Mouse (Mus musculus): ENCODE measurements around the gene Gm12169.
"Not testable (repeated sequence)": the region's sequence is repeated elsewhere in the genome, so short reads cannot be mapped to it uniquely, and the experiment has no call there.

Gene Gm12169

DNA sequence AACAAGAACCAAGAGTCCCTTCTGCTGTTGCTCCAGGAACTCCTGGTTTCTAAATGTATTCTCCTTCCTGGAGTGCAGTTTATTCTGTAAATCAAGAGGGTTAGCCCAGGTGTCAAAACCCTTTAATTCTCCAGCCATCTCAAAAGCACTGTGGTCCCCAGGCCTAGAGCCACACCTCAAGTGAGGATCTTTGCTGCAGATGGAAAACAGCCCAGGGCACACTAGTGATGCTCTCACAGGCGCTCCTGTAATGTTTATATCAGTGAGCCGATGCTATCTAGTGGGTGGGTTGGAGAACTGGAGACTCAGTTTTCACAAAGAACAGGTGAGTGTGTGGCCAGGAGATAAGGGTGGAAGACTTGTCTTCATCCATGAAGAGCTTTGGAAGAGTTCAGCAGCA, at the start of gene Gm12169:
Gene Gm12169, plus strand, starts transcription at position 301 of the 400 bp plus-strand sequence.
- no peak for DNase-seq (ENCODE audit: low spot score)

DNA sequence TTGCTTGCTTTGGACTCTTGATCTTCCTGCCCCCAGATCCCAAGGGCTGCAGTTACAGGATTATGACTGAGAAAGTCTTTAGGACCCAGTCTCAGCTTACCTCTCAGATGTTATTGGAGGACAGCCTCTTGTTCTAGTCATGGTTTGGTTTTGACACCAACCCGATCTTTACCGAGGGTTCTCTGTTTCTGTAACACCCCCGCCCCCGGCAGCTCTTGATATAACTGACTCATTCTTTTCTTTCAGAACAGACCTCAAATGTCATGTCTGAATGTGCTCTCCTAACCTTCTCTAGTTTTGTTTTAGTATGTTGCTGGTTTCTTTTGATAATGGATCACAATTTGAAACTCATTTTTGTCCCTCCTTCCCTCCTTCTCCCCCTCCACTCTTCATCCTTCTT, 49.8 kb upstream of the Gm12169 start:
- no peak for DNase-seq (ENCODE audit: low spot score)

DNA sequence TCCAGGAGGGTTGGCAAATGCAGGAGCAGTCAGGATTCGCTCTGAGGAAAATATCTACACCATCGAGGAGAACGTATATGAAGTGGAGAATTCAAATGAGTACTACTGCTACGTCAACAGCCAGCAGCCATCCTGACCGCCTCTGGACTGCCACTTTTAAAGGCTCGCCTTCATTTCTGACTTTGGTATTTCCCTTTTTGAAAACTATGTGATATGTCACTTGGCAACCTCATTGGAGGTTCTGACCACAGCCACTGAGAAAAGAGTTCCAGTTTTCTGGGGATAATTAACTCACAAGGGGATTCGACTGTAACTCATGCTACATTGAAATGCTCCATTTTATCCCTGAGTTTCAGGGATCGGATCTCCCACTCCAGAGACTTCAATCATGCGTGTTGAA, 44.7 kb upstream of the Gm12169 start:
- DNase-seq (ENCODE audit: low spot score) = no peak

DNA sequence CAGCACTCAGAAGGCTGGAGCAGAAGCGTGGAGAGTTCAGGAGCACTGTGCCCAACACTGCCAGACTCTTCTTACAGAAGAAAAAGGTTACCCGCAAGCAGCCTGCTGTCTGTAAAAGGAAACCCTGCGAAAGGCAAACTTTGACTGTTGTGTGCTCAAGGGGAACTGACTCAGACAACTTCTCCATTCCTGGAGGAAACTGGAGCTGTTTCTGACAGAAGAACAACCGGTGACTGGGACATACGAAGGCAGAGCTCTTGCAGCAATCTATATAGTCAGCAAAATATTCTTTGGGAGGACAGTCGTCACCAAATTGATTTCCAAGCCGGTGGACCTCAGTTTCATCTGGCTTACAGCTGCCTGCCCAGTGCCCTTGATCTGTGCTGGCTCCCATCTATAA, 43.5 kb upstream of the Gm12169 start:
- no peak for DNase-seq (ENCODE audit: low spot score)

DNA sequence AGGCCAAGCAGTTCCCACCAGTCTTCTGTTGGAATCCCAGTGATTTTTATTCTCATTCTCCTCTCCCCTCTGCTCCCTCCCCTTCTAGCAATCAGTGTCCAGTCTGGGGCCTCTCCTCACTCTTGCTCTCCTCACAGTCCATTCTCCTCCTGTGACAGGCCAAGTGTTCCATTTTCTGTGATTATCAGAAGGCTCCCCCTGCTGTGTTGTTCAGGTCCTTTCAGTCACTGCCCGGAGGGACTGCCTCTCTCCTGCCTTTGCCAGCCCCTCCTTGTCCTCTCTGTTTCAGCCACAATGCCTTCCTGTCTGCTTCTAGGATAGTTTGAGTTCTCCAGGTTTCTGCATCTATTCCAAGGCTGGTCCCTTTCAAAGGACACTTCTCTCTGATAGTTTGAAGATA, 35.8 kb upstream of the Gm12169 start:
- DNase-seq (ENCODE audit: low spot score) = peak; percentile 7

DNA sequence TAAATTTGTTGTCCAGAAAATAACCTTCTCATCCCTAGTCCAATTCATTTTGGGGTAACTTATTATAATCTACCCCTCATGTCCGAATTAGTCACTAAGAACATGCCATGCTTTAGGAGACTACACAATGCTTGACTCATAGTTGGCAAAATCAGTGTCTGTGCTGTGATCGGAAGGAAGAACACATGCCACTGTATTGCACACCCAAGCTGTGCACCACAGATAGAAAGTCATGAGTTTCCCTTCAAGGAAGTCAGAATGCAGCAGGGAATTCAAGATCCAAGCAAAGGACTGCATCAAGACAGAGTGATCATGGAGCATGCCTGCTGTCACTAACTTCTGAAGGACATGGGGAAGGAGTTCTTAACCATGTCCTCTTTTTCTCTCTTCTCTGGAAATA, 35.4 kb upstream of the Gm12169 start:
- no peak for DNase-seq (ENCODE audit: low spot score)

DNA sequence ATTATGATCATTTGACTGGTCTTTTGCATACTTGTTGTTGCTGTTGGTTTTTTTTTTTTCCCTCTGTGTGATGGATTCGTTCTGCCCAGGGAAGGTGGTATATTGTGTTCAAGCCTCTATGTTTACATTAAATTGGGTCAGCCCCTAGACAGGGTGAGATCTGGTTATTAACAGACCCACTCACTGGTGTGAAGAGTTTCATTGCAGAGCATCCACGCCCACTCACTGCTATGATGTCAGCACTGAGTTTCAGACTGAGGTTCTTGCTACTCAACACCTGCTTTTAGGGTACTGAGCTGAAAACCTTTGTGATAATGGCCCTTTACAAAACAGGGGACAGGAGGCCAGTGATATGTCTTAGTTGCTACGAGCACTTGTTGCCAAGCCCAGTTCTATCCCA, 16.9 kb upstream of the Gm12169 start:
- no peak for DNase-seq (ENCODE audit: low spot score)

DNA sequence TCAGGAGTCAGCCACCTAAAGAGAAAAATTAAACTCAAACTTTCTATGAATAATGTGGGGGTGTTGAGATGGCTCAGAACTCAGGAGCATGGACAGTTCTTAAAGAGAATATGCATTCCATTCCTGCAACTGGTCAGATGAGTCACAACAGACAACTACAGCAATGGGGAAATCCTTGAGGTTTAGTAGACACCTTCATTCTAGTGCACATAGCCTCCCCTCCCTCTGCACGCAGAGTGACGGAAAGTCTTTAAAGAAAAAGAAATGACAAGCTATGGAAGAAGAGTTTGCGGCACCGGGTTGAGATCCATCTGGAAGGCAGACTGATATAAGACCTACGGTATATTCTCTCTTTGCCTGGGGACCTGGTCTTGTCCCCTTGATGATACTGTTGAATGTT, 14.1 kb upstream of the Gm12169 start:
- DNase-seq (ENCODE audit: low spot score) = no peak

DNA sequence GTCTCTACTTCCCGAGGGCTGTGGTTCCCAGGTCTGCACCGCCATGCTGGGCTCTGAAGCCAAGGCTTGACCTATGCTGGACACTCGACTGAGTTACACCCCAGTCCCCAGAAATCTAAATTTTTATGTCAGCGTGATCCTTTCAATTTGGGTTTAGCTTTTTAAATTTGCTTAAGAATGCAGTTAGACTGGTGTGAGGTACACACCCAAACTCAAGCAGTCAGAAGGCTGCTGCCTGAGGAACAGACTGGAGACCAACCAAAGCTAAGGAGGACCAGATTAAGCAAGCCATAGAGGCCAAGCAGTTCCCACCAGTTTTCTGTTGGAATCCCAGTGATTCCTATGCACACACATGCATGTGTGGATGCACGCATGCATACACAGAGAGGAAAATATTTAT, 2.7 kb upstream of the Gm12169 start:
- DNase-seq (ENCODE audit: low spot score) = not testable (repeated sequence)

DNA sequence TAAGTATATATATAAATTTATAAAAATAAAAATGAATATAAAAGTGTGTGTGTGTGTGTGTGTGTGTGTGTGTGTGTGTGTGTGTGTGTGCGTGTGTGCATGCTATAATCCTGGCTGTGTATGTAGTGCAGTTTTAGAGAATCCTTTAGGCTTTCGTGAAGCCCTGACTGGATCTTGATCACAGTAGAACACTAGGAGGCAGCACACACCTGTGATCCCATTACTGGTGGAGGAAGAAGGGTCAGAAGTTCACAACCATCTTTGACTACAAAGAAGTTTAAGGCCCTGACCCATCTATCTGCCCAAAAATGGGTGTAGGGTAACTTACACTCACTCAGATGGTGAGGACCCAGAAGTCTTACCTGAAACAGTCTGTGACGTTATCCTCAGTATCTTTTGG, 1.3 kb upstream of the Gm12169 start:
- DNase-seq (ENCODE audit: low spot score) = peak; percentile 2

DNA sequence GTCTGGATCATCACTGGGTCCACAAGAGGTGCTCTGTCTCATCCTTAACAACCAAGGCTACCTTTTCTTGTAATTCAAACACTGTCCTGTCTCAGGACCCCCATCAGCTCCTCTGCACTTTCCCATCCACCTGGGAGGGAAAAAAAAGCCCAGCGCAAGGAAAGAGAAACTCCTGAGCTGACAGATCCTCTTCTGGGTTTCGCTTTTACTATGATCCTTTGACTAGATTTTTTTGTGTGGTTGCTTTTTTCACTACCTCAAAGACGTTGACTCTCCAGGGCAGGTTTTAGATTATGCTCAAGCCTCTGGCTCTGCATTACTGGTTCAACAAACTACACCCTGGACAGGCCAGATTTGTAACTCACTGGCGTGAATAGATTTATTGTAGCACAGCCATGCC, 6.1 kb downstream of the Gm12169 start:
- DNase-seq (ENCODE audit: low spot score) = no peak

DNA sequence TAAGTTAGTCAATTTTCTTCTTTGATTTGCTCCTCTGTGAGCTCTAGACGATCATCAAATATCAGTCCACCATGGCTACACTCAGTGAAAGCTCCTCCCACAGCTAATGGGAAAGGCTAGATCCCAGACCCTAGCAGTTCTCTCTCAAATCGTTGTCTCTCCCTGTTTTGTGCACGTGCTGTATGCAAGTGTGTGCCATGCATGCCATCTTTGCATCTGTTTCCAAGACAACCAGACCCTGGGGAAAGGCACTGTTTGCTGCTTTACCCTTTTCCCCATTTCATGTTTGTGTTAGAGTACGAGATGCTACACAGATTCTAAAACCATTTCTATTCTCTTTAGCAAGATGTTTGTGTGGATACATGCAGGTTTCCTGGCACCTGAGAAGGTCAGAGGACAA, 13.0 kb downstream of the Gm12169 start:
- DNase-seq (ENCODE audit: low spot score) = no peak

DNA sequence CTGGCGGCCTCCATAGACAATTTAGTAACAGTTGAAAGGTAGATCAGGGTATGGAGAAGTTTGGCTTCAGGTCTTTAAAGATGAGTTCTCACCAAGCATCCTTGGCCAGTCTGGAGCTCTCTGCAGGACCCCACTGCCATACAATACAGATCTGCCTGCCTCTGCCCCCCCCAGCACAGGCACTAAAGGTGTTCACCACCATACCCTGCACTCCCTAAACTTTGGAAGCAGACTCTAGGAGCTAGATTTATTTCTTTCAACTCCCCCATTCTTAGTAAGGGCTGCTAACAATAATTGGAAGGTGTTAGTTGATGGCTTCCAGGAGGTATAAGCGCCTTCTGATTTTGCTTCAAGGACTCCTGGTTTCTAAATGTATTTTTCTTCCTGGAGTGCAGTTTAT, 19.5 kb downstream of the Gm12169 start:
- DNase-seq (ENCODE audit: low spot score) = no peak

DNA sequence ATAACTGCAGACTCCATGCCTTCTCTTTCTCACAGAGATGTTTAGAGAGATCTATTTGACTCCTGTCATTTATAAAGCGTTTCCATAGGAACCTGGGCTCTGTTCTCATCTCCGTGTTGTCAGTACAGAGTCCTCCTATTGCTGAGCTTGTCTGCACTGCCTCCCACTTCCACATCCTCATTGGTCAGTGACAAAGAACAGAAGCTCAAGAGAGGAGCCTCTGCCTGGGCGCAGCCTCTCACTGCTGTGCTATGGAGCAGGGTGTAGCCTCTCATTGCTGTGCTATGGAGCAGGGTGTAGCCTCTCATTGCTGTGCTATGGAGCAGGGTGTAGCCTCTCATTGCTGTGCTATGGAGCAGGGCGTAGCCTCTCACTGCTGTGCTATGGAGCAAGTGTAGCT, 25.7 kb downstream of the Gm12169 start:
- DNase-seq (ENCODE audit: low spot score) = no peak

DNA sequence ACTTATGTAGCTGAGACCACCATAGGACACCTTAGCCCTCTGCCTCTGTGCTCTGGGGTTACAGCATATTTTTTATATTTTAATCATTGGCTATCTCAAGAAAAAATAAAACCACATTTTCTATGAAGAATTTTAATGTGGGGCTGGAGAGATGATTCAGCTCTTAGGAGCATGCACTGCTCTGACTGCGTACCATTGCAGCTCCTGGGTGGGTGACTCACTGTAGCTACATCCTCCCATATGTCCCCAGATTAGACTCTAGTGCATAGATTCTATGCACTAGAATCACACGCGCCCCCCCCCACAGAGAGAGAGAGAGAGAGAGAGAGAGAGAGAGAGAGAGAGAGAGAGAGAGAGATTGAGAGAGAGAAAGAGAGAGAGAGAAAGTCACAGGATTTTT, 28.7 kb downstream of the Gm12169 start:
- DNase-seq (ENCODE audit: low spot score) = no peak

DNA sequence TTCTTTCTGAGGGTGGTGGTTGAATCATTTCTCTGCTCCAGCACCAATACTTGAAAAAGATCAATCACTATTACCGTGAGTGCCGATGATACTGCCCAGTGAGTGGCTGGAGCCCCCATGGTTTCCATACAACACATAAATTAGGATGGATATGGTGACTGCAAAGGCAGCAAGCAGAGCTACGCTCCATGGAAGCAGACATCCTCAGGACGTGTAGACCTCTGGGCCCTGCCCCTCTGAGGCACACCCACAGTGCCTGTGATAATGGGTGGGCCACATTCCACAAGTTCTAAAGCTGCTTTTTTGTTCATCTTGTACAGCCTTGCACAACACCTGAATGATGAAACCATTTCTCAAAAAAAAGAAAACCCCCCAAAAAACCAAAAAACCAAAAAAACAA, 37.1 kb downstream of the Gm12169 start:
- DNase-seq (ENCODE audit: low spot score) = no peak

DNA sequence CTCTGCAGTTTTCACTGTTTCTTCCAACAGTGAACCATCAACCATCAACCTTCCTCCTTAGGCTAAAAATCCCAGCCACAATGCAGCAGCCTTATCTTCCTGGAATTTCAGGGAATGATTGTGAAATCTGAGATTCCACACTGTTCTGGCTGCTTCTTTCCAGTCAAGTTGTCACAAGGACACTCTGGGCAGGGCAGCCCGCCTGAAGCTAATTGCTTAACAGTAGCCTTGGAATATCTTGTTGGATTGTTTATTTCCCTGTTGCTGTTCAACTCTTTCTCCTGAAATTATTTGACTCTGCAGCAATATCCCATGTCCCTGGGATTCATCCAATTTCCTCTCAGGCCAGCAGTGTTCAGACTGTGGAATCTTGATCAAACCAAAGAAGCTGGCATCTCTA, 40.7 kb downstream of the Gm12169 start:
- DNase-seq (ENCODE audit: low spot score) = no peak

DNA sequence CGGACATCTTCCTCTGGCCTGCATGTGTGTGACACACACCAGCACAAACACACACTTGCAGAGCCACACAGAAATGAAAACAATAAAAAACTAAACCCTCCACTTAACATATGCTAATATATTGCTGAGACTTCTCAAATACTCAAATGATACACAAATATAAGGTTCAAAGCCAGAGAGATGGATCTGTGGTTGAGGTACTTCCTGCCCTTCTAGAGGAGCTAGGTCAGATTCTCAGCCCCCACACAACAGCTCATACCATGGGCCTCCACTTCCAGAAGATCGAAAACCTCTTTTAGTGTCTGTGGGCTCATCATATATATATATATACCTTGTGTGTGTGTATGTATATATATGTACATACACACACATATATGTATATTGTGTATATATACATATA, 42.0 kb downstream of the Gm12169 start:
- DNase-seq (ENCODE audit: low spot score) = no peak

DNA sequence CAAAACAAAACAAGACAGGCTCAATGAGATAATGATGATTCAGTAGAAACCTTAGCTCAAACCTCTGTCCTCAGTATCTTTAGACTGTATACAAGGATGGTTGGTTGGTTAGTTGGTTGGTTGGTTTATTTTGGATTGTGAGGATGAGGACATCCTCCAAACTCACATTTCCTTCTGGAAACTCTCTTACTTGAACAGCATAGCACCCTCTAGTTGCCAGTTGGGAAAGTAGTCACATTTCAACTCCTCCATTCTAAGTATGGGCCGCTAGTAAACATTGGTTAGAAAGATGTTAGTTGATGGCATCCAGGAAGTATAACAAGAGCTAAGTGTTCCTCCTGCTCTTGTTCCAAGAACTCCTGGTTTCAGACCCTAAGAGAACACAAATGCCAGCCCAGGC, 45.1 kb downstream of the Gm12169 start:
- no peak for DNase-seq (ENCODE audit: low spot score)

DNA sequence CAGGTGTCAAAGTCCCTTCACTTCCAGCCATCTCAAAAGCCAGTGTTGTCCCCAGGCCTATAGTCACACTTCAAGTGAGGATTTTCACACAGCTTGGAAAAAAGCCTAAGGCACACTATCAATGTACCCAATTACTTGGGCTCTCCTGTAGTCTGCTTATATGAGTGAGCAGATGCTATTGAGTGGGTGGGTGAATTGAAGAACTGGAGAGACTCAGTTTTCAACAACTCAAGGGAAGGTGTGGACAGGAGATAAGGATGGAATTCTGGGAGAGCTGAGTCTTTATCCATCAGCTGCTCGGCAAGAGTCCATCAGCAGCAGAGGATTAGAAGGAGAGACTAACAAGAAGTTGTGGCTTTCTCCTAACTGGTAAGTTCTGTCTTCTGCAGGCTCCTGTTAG, 47.3 kb downstream of the Gm12169 start, which contains the start of gene BC053393:
Gene BC053393, plus strand, starts transcription at position 210 of the 400 bp plus-strand sequence.
- DNase-seq (ENCODE audit: low spot score) = no peak

DNA sequence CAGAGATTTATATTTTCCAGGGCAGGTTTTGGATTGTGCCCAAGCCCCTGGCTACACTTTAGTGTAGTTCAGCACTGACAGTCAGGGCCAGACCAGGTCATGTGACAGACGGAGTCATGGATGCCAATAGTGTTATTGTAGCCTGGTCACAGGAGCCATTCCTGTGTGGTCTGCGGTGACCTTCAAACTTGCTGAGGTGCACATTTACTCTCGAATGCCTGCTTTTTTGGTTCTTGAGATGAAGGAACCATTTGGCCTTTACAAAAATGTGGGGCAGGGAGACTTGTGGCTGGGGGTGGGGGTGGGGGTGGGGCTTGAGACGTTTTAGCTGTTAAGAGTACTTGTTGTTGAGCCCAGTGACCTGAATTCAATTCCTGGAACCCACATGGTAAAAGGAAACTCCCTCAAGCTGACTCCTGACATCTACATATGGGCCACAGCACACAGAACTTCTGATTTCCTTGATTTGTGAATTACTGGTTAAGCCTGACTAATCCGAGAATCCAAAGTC, 54.8 kb downstream of the Gm12169 start:
- peak; percentile 11 for DNase-seq (ENCODE audit: low spot score)

DNA sequence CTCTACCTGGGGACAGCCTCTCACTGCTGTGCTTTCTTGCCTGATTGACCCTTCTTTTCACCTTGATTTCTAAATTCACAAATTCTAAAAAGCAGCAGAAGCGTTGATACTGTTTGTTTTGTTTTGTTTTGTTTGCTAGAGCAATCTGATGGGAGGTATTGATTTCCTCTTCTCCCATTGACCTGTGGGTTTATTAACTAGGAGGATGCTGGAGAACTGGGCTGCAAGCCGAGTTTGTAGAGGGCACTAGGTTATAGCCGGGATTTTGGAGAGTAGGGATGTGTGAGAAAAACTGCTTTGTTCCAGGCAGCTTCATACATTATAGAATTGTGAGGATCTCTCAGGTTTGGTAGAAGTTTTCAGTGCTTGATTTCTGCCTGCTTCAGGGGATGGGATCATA, 56.4 kb downstream of the Gm12169 start:
- DNase-seq (ENCODE audit: low spot score) = no peak

DNA sequence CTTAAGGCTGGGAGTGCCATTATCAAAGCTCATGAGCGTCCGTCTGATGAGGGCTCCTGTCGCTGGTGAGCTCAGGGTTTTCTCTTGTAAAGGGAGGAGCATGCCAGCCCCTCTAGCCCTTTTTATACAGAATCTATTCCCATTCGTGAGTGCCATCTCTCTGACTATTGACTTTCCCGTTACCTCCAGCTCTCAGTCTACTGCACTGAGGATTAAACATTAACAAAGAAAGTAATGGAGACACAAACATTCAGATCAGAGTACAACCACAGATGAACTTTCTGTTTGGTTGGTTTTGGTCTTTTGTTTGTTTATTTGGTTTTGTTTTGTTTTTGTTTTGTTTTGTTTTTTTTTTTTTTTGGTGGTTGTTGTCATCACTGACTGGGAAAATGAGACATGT, 58.7 kb downstream of the Gm12169 start:
- no peak for DNase-seq (ENCODE audit: low spot score)

Measured in ovary, postnatal 14 days (tissue).